Mouse (Mus musculus): ENCODE measurements around the gene Uqcr10. TPM values are rescaled to one million over a fixed set of nuclear protein-coding genes. Genes with fewer than 3 reads are reported as not detected.

Uqcr10 gene
- polyA plus RNA-seq, 1 experiment = 2,120 TPM

DNA sequence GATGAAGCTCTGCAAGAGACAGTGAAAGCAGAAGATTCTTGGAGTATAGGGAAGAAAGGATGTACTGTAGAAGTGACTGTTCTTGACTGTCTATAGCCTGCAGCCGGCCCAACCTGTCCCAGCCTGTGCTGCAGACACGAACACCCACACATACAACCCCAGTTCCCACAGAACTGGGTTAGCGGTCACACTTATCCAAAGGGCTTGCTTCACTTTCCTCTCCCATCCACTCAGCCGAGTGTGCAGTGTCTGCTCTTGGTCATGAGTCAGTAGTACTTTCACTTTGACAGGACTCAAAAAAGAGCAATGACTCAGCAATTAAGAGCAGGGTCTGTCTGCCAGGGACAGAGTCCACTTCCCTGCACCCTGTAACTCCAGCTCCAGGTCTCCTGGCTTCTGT lies 42.8 kb downstream of the Uqcr10 start:
- TF ChIP-seq CTCF (conservative IDR thresholded peaks at IDR 0.05; ENCODE audit: insufficient read depth, insufficient read length, low read depth, low read length) (no peak), POLR2A (IDR thresholded peaks at IDR 0.05; ENCODE audit: low read depth, low read length) (no peak)
- WGBS = 61% methylated on average over 4 of the region's 4 CpGs
- Histone ChIP-seq H3K4me3 (ENCODE audit: insufficient read depth, low read depth, low read length) (no peak overlapping the region), H3K27ac (ENCODE audit: insufficient read depth, low read depth, low read length) (no peak overlapping the region), H3K4me1 (ENCODE audit: control insufficient read depth, insufficient read depth, low read length) (no peaks in the 10 kb centered on the region), H3K27me3 (replicated peaks; ENCODE audit: control insufficient read depth, insufficient read depth, low read length) (no peaks in the 10 kb centered on the region), H3K36me3 (ENCODE audit: control insufficient read depth, insufficient read depth, low read length) (no peaks in the 10 kb centered on the region; the same call in none of the 2 replicates)
- peak; percentile 60 for DNase-seq

DNA sequence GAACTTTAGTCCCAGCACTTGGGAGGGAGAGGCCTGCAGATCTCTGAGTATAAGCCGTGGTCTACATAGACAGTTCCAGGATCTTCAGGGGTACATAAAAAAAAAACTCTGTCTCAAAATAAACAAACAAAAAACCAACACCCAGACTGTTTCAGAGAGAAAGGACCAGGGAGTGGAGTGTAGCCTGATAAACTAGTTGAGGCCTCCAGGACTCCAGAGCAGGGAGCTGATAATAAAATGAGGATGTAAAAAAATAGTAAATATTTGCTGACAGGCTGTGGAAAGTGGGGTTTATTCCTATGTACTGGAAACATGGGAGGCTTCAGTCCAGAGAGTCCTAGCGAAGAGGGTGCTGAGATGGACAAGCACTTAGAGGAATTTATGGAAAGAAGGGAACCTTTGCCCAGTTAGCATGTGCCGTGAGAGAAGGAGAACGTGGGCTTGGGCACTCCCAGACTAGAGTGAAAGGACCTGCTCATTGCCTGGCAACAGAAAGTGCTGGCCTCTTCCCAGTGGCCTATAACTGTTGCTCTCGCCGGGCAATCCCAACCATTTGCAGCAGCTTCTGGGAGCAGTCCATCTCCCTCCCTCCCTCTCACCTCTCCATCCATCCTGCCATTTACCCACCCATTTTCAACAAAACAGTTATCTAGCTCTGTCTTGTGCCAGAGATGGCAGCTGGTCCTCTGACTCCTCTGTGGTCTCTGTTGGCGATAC lies 43.7 kb downstream of the Uqcr10 start:
- no peak for DNase-seq
- TF ChIP-seq CTCF (conservative IDR thresholded peaks at IDR 0.05; ENCODE audit: insufficient read depth, insufficient read length, low read depth, low read length) (no peak), POLR2A (IDR thresholded peaks at IDR 0.05; ENCODE audit: low read depth, low read length) (no peak)
- no peak overlapping the region for H3K27ac ChIP-seq (ENCODE audit: insufficient read depth, low read depth, low read length)
- no peak overlapping the region for H3K4me3 ChIP-seq (ENCODE audit: insufficient read depth, low read depth, low read length)
- no peaks in the 10 kb centered on the region for H3K4me1 ChIP-seq (ENCODE audit: control insufficient read depth, insufficient read depth, low read length)
- H3K36me3 ChIP-seq (ENCODE audit: control insufficient read depth, insufficient read depth, low read length) = no peaks in the 10 kb centered on the region; the same call in none of the 2 replicates
- 63% methylated on average over 7 of the region's 7 CpGs for whole genome bisulfite sequencing
- H3K27me3 ChIP-seq (replicated peaks; ENCODE audit: control insufficient read depth, insufficient read depth, low read length) = no peaks in the 10 kb centered on the region

DNA sequence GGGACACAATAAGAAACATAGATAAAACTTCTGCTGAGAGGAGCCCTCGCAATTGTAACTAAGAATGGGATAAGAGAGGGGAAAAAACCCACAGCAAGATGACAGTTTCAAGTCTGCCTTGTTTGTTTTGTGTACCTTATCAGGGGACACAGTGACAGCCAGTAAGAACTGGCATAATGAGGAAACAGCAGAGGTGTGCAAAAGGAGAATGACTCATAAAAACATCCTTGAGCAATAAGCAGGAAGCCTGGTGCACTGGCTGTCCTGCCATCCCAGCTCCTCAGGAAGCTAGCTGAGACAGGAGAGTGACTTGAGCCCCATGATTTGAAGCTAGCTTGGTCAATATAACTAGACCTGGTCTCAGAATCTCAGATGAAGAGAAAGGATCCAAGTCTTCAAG lies 44.3 kb downstream of the Uqcr10 start:
- Histone ChIP-seq H3K4me3 (ENCODE audit: insufficient read depth, low read depth, low read length) (no peak overlapping the region), H3K36me3 (ENCODE audit: control insufficient read depth, insufficient read depth, low read length) (no peaks in the 10 kb centered on the region; the same call in none of the 2 replicates), H3K27ac (ENCODE audit: insufficient read depth, low read depth, low read length) (no peak overlapping the region), H3K4me1 (ENCODE audit: control insufficient read depth, insufficient read depth, low read length) (no peaks in the 10 kb centered on the region), H3K27me3 (replicated peaks; ENCODE audit: control insufficient read depth, insufficient read depth, low read length) (no peaks in the 10 kb centered on the region)
- 94% methylated on average over 1 of the region's 1 CpGs for WGBS
- no peak for TF ChIP-seq CTCF (conservative IDR thresholded peaks at IDR 0.05; ENCODE audit: insufficient read depth, insufficient read length, low read depth, low read length)
- no peak for TF ChIP-seq POLR2A (IDR thresholded peaks at IDR 0.05; ENCODE audit: low read depth, low read length)
- no peak for DNase-seq

Other genes with a start within 250 kb of the Uqcr10 start
- 30.4 and 31.8 TPM in 2 replicates for gene Mtmr3, start 109.5 kb downstream of the Uqcr10 start, polyA plus RNA-seq (2012; rRNA removed)
- not detected in 2 replicates for gene Gm11032, start 84.3 kb downstream of the Uqcr10 start, polyA plus RNA-seq (2012; rRNA removed)
- 17.7 and 18.0 TPM in 2 replicates for gene Ascc2, start 66.6 kb downstream of the Uqcr10 start, polyA plus RNA-seq (2012; rRNA removed)
- gene Zmat5, start 336 bp upstream of the Uqcr10 start, polyA plus RNA-seq (2012; rRNA removed) = 62.6 and 65.1 TPM in 2 replicates
- not detected in 2 replicates for gene Cabp7, start 42.4 kb upstream of the Uqcr10 start, polyA plus RNA-seq (2012; rRNA removed)
- 54.0 and 54.4 TPM in 2 replicates for gene Nf2, start 145.2 kb upstream of the Uqcr10 start, polyA plus RNA-seq (2012; rRNA removed)
- 140 and 164 TPM in 2 replicates for gene Nipsnap1, start 169.6 kb upstream of the Uqcr10 start, polyA plus RNA-seq (2012; rRNA removed)
- gene Thoc5, start 191.0 kb upstream of the Uqcr10 start, polyA plus RNA-seq (2012; rRNA removed) = 16.6 and 17.7 TPM in 2 replicates
- 0.05 and 0.30 TPM in 2 replicates for gene Nefh, start 243.7 kb upstream of the Uqcr10 start, polyA plus RNA-seq (2012; rRNA removed)

All from kidney, adult 2 months (tissue).